Mouse (Mus musculus): ENCODE measurements around the gene Fads2. TPM values are rescaled to one million over a fixed set of nuclear protein-coding genes. Genes with fewer than 3 reads are reported as not detected.

Gene Fads2
- 284 TPM for polyA plus RNA-seq (2014; fragmentation: Illumina TruSeq; extraction: RNeasy Lipid Tissue Mini Kit (QIAGEN cat#74804); ENCODE audit: low read depth, low replicate concordance)

GRCm38 (mm10) chr19:10101341-10102053 lies at the start of gene Fads2:
Gene Fads2 (minus strand): TSS chr19:10101746.

GRCm38 (mm10) chr19:10041388-10042148 lies 60.0 kb downstream of the Fads2 start, which contains the start of gene Fads3:
Gene Fads3 (plus strand): TSS chr19:10041569.

Other genes with a start within 250 kb of the Fads2 start
- gene Incenp, start 202.2 kb downstream of the Fads2 start, polyA plus RNA-seq (2014; fragmentation: Illumina TruSeq; extraction: RNeasy Lipid Tissue Mini Kit (QIAGEN cat#74804); ENCODE audit: low read depth, low replicate concordance) = 10.5 TPM
- 2,429 TPM for gene Fth1, start 121.1 kb downstream of the Fads2 start, polyA plus RNA-seq (2014; fragmentation: Illumina TruSeq; extraction: RNeasy Lipid Tissue Mini Kit (QIAGEN cat#74804); ENCODE audit: low read depth, low replicate concordance)
- gene Best1, start 100.1 kb downstream of the Fads2 start, polyA plus RNA-seq (2014; fragmentation: Illumina TruSeq; extraction: RNeasy Lipid Tissue Mini Kit (QIAGEN cat#74804); ENCODE audit: low read depth, low replicate concordance) = 3.3 TPM
- gene Rab3il1, start 100.1 kb downstream of the Fads2 start, polyA plus RNA-seq (2014; fragmentation: Illumina TruSeq; extraction: RNeasy Lipid Tissue Mini Kit (QIAGEN cat#74804); ENCODE audit: low read depth, low replicate concordance) = 29.7 TPM
- 155 TPM for gene Fads3, start 60.2 kb downstream of the Fads2 start, polyA plus RNA-seq (2014; fragmentation: Illumina TruSeq; extraction: RNeasy Lipid Tissue Mini Kit (QIAGEN cat#74804); ENCODE audit: low read depth, low replicate concordance)
- 172 TPM for gene Fads1, start 81.1 kb upstream of the Fads2 start, polyA plus RNA-seq (2014; fragmentation: Illumina TruSeq; extraction: RNeasy Lipid Tissue Mini Kit (QIAGEN cat#74804); ENCODE audit: low read depth, low replicate concordance)
- gene Tmem258, start 102.3 kb upstream of the Fads2 start, polyA plus RNA-seq (2014; fragmentation: Illumina TruSeq; extraction: RNeasy Lipid Tissue Mini Kit (QIAGEN cat#74804); ENCODE audit: low read depth, low replicate concordance) = 216 TPM
- gene Fen1, start 102.4 kb upstream of the Fads2 start, polyA plus RNA-seq (2014; fragmentation: Illumina TruSeq; extraction: RNeasy Lipid Tissue Mini Kit (QIAGEN cat#74804); ENCODE audit: low read depth, low replicate concordance) = 9.7 TPM
- 8.1 TPM for gene Myrf, start 139.0 kb upstream of the Fads2 start, polyA plus RNA-seq (2014; fragmentation: Illumina TruSeq; extraction: RNeasy Lipid Tissue Mini Kit (QIAGEN cat#74804); ENCODE audit: low read depth, low replicate concordance)
- 6.8 TPM for gene Dagla, start 203.1 kb upstream of the Fads2 start, polyA plus RNA-seq (2014; fragmentation: Illumina TruSeq; extraction: RNeasy Lipid Tissue Mini Kit (QIAGEN cat#74804); ENCODE audit: low read depth, low replicate concordance)

All from adipose tissue, adult 10 weeks (tissue).